In genomic region chr17:35121871-35122303, GRCm38 (mm10) we compare ENCODE assay signal across 8 mouse cellular contexts. TPM values are rescaled to one million over a fixed set of nuclear protein-coding genes. Genes with fewer than 3 reads are reported as not detected.
DNase-seq lines count a peak whose midpoint lies in the region.

Csnk2b (minus strand) TSS chr17:35122053.

- DNase-seq in urinary bladder, adult 2 months (ENCODE audit: low spot score) = no peak
- no peak for DNase-seq in urinary bladder, adult 18-20 months (ENCODE audit: low spot score in 2 of 2)
- DNase-seq in embryo, embryonic 10.5 days (ENCODE audit: low spot score) = peak; percentile 79
- peak; percentile 52 for DNase-seq in gastrocnemius, postnatal 14 days
- DNase-seq in hindlimb bud, embryonic 11.5 days (ENCODE audit: extremely low spot score, low read depth, low spot score) = peak; percentile 33
- DNase-seq in left cerebral cortex, adult 18-20 months (ENCODE audit: low spot score in 2 of 2) = peak; percentile 52 to 68
- peak; percentile 60 for DNase-seq in lung, postnatal 36 days
- peak; percentile 60 for DNase-seq in right cerebral cortex, postnatal 14 days

- intact Hi-C loops in gastrocnemius, postnatal 14 days (cut with DNase I; ENCODE audit: low total_unique reads) = no loop called here

RNA-seq across cellular contexts. Expression of gene Csnk2b, which starts in this region (rescaled TPM):
- 116 and 122 TPM in 2 replicates for polyA plus RNA-seq in urinary bladder, adult 2 months (2012; rRNA removed)
- 100 to 1,000 TPM; 156 to 166 TPM for total RNA-seq in gastrocnemius, postnatal 14 days (2021)
- 100 to 1,000 TPM; 192 to 198 TPM for total RNA-seq in left cerebral cortex, adult 18-20 months (2021)

Comparison
In these comparisons a context has a peak if more than half of its experiments do, and no peak if none do; other contexts are left out.
1. DNase-seq: peak in embryo, embryonic 10.5 days (single experiment), gastrocnemius, postnatal 14 days (single experiment), hindlimb bud, embryonic 11.5 days (single experiment), left cerebral cortex, adult 18-20 months (2 of 2), lung, postnatal 36 days (single experiment) and right cerebral cortex, postnatal 14 days (single experiment); none in urinary bladder, adult 2 months (single experiment) and urinary bladder, adult 18-20 months (0 of 2).